Mouse (Mus musculus) liver, adult 10 weeks (tissue): Measurements from ENCODE around the gene Dcaf12l2. TPM values are rescaled to one million over a fixed set of nuclear protein-coding genes. Genes with fewer than 3 reads are reported as not detected.

Experiments
- polyA plus RNA-seq: library from polyadenylated mRNA; stranded (reverse); fragments of 350-450 nt; fragmentation: Illumina TruSeq; extraction: RNeasy Lipid Tissue Mini Kit (QIAGEN cat#74804); gene quantifications from one replicate; pipeline ENCODE4 v1.2.3, GENCODE M21; 2014; ENCODE audit warnings: low read depth, low replicate concordance

Gene Dcaf12l2
- polyA plus RNA-seq, result not detected

GRCm38 (mm10) chrX:44367646-44368521 lies at the start of gene Dcaf12l2:
Dcaf12l2 (minus strand) TSS chrX:44368342.

